Mouse (Mus musculus) embryo, embryonic 11 days (tissue): ENCODE measurements around the gene Mrpl58.
"Not testable (repeated sequence)": the region's sequence is repeated elsewhere in the genome, so short reads cannot be mapped to it uniquely, and the experiment has no call there.

Experiments
- DNase-seq: peaks from one replicate; pipeline ENCODE4 v3.0.0-alpha.2; 2015

The Mrpl58 gene

DNA sequence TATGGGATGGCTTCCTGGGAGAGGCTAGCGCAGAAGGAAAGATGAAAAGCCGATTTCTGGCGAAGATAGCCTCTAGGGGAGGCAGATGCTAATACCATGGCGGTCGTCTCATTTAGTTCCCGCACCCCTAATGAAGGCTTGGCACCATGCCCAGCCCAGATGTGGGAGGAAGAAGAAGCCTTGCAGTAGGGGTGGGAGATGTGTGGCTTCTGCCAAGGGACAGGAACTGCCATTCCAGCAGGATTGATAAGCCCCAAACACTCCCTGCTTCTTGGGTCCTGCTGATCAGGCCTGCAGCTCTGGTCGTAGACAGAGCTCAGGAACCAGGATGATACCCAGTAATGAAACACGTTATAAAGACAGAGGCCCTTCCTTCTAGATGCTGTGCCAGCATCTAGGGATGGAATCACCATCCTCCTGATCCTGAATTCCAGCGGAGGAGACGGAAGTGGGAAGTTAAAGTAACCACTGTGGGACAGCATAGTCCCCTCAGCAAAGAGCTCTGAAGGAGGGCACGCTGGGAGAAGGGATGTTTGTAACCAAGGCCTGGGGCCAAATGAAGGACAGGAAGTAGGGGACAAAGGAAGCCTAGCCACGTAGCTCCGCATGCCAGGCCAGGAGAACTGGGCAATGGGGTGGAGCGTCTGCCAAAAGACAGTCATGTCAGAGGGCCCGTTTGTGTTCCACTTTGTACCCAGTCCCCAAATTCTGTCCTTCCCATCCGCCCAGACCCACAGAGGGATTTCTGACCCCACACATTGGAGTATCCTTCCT, 19.7 kb upstream of the Mrpl58 start:
- DNase-seq = no peak

DNA sequence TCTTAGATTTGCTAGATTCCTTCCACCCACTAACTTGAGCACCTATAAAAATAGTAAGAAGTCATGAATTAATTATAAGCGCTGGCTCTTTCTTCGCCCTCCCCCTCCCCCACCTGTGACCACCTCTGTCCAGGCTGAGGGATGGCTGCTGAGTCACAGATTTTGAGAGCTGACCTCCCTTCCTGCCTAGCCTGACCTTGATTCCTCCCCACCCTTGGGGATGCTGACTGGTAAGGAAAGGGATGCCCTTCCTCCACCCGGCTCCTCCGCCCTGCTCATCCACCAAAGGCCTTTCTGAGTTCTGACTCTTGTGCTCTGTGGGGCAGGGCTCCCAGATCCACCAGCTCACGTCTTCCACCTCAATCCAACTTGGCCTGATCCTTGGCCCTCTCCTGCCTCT, 19.0 kb upstream of the Mrpl58 start:
- no peak for DNase-seq

DNA sequence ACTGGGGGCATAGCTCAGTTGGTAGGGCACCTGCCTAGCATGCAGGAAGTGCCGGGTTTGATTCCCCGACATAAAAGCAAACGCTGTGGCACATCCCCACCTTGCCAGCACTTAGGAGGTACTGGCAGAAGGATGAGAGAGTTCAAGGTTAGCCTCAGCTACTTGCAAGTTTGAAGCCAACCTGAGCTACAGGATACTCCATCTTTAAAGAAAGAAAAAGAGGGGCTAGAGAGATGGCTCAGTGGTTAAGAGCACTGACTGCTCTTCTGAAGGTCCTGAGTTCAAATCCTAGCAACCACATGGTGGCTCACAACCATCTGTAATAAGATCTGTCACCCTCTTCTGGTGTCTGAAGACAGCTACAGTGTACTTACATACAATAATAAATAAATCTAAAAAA, 16.7 kb upstream of the Mrpl58 start:
- DNase-seq = not testable (repeated sequence)

DNA sequence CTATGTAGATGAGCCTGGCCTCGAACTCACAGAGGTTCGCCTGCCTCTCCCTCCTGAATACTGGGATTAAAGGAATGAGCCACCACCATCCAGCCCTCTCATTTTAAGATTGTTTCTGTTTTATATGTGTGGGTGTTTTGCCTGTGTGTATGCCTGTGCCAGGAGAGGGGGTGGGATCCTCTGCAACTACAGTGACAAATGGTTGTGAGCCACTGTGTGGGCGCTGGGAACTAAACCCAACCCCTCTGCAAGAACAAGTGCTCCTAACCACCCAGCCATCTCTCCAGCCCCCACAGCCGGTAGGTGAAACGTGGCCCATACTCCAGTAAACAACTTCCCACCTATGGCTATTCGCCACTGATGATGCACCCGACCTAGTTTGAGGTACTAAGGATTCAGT, 12.2 kb upstream of the Mrpl58 start:
- DNase-seq = no peak

- no peak for DNase-seq
Measured at GRCm38 (mm10) chr11:115393721-115394325, 9.7 kb upstream of the Mrpl58 start.

- no peak for DNase-seq
Measured at GRCm38 (mm10) chr11:115398085-115398484, 5.5 kb upstream of the Mrpl58 start.

DNA sequence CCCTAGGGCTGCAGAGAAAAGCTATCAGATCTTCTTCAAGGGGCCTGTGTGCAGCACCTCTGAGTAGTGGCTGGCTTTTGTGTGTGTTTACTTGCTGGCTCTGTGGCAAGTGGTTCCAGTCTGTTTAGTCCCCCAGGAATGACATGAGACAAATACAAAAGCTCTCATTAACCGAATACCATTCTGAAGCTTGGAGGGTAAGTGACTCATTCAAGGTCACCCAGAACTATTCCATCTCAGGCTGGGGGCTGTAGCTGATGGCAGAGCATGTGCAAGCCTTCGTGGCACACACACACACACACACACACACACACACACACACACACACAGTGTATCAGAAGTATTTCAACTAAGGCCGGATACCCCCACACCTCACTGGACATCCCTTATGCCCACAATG, 3.4 kb upstream of the Mrpl58 start:
- no peak for DNase-seq

DNA sequence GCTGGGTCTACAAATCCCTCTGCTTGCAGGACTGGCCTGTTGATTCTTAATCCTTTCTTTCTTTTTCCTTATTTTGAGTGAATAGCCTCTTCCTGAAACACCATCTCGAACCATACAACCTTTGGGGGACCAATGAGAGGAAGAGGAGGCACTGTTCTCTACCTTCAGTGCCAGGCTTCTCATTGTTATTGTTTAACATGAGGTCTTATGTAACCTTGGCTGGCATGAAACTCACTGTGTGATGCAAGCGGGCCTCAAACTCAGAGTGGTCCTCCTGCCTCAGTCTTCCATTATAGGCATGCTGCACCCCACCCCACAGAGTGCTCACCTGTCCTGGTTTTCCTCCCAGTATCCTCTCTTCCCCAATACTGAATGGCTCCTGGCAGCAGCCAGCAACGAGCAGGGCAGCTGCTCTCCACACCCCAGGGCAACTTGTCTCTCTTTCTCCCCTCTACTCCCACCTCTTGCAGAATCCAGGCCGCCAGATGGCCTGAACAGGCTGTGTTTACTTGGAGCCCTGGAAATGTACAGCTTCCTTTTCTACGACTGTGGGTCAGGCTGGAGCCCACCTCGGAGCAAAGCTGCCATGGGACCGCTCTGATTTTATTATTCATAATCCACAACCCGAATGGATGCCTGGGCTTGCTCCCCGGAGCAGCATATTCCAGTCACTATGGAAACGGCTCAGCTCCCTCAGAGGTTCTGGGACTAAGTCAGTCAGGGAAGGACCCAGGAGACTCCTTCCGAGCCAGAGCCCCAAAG, 2.7 kb upstream of the Mrpl58 start:
- DNase-seq = no peak

DNA sequence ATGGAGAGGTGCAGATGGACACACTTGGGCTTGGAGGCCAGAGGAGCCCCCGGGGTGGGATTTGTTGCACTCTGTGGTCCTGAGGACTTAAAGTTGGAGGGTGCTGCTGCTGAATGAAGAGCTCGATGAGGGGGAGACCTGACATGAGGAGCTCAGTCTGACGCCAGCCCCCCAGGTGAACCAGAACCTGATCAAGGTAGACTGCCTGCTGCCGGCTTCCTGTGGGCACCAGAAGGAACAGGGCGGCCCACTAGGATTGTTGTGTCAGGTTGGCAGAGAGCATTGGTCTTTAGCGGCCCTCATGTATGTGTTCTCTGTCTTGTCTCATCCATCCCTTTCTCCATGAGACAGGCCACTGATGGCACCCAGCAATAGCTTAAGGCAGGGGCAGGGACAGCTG, 2.2 kb downstream of the Mrpl58 start:
- DNase-seq = no peak

GRCm38 (mm10) chr11:115406858-115407401, 3.4 kb downstream of the Mrpl58 start:
- DNase-seq = no peak

- DNase-seq = no peak
Measured at GRCm38 (mm10) chr11:115408266-115408920, 4.8 kb downstream of the Mrpl58 start.

GRCm38 (mm10) chr11:115409556-115409955, 6.0 kb downstream of the Mrpl58 start:
- DNase-seq = peak; percentile 60

DNA sequence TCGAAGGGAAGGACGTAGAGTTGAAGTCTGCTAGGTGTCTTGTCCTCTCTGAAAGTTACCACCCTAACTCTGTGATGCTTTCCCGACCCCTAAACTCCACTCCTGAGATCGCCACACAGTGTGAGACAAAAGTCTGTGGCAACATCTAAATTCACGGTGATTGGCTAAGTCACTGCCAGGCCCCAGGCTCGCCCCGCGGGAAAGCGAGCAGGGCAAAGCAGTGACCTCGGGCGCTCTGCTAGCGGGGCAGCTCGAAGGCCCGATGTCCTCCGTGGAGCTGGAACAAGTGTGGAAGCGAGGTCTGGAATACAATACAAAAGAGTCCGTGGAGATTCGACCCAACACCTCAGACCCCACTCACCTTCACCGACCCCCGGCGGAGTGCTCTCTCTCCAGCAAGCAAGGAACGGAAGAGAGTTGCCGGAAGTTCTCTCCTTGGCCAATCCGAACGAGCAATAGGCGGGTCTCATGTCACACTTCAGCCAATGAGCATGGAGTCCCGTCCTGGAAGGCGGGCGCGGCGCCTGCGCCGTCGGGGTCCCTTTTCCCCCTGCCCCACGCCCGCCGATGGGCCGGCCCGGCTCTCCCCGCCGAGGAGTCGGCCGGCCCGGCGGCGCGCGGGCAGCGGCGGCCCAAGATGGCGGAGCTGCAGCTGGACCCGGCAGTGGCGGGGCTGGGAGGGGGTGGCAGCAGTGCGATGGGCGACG, 16.1 kb downstream of the Mrpl58 start, which contains the start of the genes Atp5h and Kctd2:
Atp5h (minus strand) TSS at position 432 of the 707 bp plus-strand sequence.
Kctd2 (plus strand) TSS at position 598 of the 707 bp plus-strand sequence.
- DNase-seq = peak; percentile 98

DNA sequence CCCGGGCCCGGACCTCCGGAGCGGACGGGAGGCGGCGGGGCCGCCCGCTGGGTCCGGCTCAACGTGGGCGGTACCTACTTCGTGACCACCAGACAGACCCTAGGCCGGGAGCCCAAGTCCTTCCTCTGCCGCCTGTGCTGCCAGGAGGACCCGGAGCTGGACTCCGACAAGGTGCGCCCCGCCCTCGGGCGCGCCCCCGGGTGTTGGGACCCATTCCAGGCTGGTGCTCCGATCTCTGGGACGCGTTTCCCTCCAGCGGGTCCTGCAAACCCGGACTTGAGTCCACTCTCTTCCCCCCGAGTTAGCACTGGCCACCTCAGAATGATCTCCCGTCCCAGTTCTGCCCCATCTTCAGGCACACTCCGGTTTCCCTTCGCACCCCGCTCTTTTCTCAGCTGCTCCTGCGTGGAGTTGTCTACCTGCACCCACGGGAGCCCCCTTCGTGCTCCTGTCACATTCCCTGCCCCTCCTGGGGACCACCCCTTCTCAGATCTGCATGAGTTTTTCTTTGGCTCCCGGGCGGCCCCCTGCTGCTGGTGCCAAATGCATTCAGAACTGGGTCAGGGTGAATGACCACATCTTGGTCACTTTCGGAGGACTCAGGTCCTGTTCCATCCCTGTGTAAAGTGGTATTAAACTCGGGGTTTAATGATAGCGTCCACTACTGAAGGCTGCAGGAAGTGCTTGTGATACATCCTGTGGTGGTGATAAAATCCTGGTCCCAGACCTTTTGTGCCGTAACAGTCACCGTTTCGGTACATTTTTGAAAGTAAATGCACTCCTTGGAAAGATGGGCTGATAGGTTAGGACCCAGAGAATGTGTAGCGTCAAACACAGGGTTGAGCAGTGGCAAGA, 17.0 kb downstream of the Mrpl58 start:
- peak; percentile 70 for DNase-seq

DNA sequence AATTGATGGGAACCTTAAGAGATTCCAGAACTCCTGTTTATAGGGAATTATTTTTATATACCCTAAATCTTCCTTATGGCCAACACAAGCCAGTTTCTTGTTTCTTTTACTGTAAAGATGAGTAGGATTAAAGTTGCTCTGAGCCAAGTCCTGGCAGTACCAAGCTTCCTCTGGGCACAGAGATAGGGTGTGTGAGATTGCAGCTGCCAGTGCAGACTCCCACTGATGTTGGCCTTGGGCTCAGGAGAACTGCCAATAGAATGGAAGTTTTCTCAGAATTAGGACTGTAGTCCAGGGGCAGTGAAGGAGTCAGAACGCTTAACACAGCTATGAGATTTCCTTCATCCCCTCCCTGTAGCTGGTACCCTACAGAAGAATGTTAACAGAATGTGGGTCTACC, 17.8 kb downstream of the Mrpl58 start:
- no peak for DNase-seq

GRCm38 (mm10) chr11:115421972-115422371, 18.4 kb downstream of the Mrpl58 start:
- no peak for DNase-seq

- DNase-seq = no peak
Measured at GRCm38 (mm10) chr11:115423091-115423490, 19.5 kb downstream of the Mrpl58 start.

GRCm38 (mm10) chr11:115424666-115425065, 21.1 kb downstream of the Mrpl58 start:
- DNase-seq = no peak

DNA sequence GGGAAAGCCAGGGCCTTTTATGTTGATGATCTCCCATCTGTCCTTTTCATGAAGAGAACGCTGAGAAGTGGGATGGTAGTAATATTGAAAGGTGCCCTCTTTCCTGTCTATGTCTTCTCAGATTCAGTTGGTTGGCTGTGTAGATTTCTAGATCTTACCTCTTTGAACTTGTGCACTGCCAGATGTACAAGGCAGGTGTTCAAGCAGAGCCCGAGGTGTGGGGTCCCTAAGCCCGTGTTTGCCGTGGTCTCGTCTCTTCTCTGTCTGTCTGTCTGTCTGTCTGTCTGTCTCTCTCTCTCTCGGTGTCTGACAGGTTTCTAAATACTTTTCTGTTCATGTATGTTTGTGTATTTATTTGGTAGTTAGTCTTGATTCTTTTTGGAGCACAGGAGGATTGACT, 22.1 kb downstream of the Mrpl58 start:
- no peak for DNase-seq

GRCm38 (mm10) chr11:115427482-115428331, 24.2 kb downstream of the Mrpl58 start:
- DNase-seq = peak; percentile 93
